Mouse (Mus musculus) thymus, postnatal 14 days (tissue): ENCODE measurements around the gene Popdc2.

Experiments used
- DNase-seq: peaks from one replicate; pipeline ENCODE4 v3.0.0; 2021

The Popdc2 gene

GRCm38 (mm10) chr16:38358256-38358812 is 3.7 kb upstream of the Popdc2 start:
- no peak for DNase-seq

DNA sequence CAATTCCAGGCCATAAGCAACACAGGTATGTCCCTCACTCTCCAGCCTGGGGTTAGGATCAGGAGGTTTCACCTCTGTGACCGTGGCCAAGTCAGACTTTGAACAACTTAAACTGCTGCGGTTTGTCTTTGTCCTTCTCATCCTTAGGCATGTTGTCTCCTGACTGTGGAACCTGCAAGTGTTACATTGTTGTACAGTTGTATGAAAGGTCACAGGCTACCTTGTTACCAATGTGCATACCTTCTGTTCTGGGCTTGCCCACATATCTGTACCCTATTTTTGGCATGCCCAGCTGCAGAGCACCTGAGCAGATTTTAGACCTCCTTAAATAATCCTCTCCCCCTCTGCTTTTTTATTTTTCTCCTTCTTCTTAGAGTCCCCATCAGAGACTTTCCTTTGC is 2.8 kb upstream of the Popdc2 start:
- no peak for DNase-seq

DNA sequence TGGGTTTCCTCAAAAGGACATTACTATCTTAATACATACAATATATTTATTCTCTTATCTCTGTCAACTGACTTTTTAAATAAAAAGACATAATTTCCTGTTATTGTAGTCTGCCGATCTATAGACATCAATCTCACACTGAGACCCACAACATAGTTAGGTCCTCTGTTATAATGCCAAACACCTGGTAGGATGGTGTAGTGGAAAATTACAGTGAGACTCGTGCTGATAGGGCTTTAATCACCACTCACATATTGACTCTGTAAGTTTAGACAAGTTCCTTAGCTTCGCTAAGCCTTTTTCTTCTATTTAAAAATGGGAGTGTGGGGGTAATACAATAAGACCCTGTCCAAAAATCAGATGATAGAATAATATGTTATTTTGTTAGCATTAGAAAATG is 2.2 kb upstream of the Popdc2 start:
- DNase-seq, result no peak

DNA sequence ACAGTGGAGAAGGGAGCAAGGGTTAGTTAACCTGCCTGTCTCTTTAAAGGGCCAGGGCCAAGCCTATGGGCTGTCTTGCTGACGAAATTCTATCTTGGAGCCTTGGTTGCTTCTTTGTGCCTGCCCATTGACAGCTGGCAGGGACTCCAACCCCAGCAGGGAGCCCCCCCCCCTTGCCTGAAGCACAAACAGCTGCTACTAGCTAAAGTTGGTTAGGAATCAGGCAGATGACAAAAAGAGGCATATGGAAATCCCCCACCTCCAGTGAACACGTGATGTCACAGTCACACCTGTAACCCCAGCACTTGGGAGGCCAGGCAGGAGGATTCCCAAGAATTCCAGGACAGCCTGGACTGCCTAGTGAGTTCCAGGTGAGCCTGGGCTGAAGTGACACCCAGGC is 1.7 kb upstream of the Popdc2 start:
- DNase-seq, result no peak

GRCm38 (mm10) chr16:38362493-38363255 is 665 bp downstream of the Popdc2 start:
- DNase-seq, result no peak

DNA sequence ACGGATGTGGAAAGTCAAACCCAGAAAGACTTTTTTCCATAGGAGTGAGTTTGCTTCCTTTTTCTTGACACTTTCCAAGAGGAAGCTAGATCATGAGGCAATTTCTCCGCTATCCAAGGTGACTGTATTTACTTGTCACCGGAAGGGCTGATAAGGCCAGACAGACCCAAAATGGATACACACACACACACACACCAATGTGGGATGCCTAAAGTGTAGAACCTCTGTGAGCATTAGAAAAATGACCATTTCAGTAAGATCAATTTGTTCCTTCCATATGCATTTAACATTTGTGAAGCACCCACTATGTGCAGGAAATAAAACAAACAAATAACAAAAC is 1.2 kb downstream of the Popdc2 start:
- DNase-seq, result no peak

DNA sequence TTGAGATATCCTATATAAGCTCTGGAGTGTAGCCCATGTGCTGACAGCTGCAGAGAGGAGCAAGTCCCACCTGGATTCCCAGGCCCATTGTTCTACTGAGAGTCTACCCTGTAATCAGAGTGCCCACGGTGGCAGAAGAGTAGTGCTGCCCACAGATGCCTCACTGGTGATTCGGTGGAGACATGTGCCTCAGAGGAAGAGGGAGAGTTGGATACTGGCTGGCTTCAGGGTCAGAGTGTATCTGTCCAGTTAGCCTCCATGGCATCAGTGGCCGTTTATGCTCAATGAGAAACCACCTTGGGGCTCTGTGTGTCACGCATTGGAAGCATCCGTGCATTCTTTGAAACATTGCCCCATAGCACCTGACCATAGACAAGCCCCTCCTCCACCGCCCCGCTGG is 1.6 kb downstream of the Popdc2 start:
- DNase-seq, result no peak

- DNase-seq, result no peak
These were observed 3.4 kb downstream of the Popdc2 start for GRCm38 (mm10) chr16:38365390-38365789.

DNA sequence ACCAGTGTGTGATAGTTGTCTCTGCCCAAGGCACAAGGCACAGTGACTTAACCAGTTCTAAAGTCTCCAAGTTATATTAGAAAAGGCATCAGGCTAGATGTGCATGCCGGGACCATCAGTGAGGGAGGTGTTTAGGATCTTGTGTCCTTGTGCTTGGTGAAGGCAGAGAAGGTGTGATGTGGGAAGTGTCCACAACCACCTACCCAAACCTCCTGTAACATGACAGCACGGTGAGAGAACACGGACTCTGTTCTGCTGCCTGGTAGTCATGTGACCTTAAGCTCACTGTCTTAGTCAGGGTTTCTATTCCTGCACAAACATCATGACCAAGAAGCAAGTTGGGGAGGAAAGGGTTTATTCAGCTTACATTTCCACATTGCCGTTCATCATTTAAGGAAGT is 4.2 kb downstream of the Popdc2 start:
- DNase-seq, result no peak

DNA sequence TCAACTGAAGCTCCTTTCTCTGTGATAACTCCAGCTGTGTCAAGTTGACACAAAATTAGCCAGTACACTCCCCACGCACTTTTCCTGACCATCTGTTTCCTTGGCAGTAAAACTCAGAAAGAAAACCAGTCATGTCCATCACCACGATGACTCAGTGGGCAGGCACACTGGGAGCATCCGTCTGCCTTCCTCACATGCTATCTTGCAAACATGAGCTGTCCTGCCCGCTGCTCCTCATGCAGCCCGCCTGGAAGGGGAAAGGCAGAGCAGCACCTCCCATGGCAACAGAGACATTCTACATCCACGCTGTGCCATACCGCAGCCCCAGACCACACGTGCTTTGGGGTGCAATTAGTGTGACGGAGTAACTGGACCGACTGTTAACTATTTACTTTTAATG is 6.3 kb downstream of the Popdc2 start:
- DNase-seq, result no peak

DNA sequence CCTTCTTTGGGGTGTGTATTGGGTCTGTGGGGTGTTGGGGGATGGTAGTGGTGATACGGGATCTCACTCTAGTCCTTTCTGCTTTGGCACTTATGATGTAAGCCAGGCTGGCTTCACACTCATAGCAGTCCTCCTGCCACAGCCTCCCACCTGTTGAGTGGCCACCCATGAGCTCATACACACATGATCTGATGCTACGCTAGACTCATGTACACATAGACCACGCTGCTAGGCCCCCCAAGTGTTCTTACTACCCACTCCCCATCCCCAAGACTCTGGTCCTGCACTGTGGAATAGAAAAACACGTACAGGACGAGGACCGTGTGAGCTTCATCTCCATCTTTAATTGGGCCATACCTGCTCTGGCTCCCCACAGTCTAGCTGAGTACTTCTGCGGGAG is 7.0 kb downstream of the Popdc2 start:
- DNase-seq, result no peak

DNA sequence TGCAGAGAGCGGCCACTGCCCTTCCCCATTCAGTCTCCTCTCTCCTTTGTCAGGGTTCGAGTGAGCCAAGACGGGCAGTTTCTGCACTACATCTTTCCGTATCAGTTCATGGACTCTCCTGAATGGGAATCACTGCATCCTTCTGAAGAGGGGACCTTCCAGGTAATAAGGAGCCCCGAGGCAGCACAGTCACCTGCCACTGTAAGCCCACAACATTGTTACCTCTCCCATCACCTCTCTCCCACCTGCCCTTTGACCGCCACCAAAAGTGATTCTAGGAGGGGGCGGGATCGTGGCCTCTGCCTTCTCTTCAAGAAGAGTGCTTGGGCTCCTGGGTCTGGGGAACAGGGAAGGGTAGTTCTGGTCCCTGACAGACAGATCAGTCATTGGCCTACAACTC is 7.4 kb downstream of the Popdc2 start:
- DNase-seq, result no peak

- no peak for DNase-seq
These were observed 8.0 kb downstream of the Popdc2 start for GRCm38 (mm10) chr16:38369992-38370484.

GRCm38 (mm10) chr16:38370633-38371374 is 8.8 kb downstream of the Popdc2 start:
- DNase-seq, result no peak

- no peak for DNase-seq
These were observed 9.8 kb downstream of the Popdc2 start for GRCm38 (mm10) chr16:38371705-38372296.

- DNase-seq, result no peak
These were observed 10.9 kb downstream of the Popdc2 start for GRCm38 (mm10) chr16:38372876-38373275.

- DNase-seq, result no peak
These were observed 11.4 kb downstream of the Popdc2 start for GRCm38 (mm10) chr16:38373439-38373838.

- no peak for DNase-seq
These were observed 11.9 kb downstream of the Popdc2 start for GRCm38 (mm10) chr16:38373941-38374340.

DNA sequence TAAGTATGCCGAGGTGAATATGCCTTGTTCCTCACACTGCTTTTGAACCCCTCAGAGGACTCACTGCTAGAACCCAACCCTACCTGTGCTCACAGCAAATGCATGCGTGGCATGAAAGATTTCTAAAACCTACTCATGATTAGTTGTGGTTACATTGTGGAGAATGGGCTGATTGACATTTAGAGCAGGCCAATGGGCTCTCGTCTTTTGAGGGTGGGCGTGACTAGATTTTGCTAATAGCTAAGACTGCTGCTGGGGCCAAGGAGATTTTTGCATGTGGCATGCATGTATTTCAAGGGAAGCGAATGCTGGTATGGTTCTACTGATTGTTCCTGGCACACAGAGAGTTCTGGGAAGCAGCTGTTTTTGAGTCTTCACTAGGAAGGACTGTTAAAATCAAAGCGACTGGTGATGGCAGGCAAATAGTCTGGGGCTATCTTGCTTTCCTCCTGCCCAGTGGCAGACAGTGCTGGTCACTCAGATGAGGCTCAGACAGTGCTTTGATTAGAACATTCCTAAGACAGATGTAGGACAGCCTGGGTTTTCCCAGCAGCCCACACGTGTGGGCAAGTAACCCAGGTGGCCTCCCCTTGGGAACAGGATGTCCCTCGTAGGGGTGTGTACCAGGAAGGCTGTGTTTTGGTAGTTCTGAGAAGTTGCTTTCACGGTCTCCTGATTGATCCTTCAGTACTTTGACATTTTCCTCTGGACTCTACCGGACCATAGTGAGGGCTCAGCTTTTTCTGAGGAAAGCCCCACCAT is 12.6 kb downstream of the Popdc2 start:
- DNase-seq, result no peak

GRCm38 (mm10) chr16:38375182-38375581 is 13.2 kb downstream of the Popdc2 start:
- no peak for DNase-seq

DNA sequence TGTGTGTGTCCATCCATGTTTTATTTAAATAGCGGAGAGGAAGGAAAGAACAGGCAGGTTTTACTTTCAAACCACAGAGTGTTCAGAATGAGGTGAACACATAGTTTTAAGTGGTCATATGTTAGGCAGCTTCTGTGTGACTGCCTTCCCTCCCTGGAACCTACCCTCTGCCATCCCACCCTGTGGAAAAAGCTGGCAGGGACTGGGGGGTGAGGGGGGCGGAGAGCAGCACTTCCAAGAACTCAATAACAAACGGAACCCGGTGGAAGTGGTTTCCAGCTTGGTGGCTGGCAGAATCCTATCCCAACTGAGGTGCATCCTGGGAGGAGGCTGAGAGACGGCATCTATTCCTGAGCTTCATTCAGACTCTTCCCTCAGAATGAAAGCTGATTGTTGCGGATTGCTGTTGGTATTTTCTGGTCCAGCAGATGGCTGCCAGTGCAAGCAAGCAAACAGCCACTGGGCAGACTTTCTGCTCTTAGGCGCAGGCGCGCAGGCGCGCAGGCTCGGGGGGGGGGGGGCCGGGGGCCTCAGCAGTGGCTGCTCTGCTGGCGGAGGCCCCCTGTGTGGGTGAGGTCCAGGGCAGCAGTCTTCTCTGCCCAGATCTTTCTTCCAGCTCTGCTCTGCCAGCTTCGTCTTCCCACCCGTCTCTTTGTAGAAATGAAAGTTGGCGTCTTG is 14.3 kb downstream of the Popdc2 start:
- peak; percentile 46 for DNase-seq

DNA sequence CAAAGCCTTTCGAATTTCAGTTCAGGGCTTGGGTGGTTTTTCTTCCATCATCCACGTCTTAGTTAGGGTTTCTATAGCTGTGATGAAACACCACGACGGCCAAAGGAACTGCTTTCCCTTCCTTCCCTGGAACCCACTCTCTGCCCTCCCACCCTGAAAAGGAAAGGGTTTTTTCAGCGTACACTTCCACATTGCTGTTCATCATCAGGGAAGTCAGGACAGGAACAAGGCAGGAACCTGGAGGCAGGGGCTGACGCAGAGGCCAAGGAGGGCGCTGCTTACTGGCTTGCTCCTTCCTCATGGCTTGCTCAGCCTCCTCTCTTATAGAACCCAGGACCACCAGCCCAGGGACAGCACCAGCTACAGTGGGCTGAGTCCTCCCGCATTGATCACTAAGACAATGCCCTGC is 14.8 kb downstream of the Popdc2 start:
- DNase-seq, result peak; percentile 24
